Mouse (Mus musculus) Patski (cell line): ENCODE measurements at regions not wholly inside any gene's neighbourhood (a gene's known extent, or its start where the extent isn't known, plus 50 kb on each side); places are given as distances from the start of the nearest gene placed in this dataset.

Source experiments
- ATAC-seq: fragments of 100-300 bp; one replicate; pipeline ENCODE4 v1.8.0; 2021
- CTCF ChIA-PET: fragments of 350-600 bp; sonication (Branson Sonifier 250); formaldehyde crosslinking; loops from one replicate; lab custom pipeline; 2022; ENCODE audit warnings: inconsistent platforms; lab: Charles Lee
- POLR2A ChIA-PET: fragments of 350-600 bp; sonication (Branson Sonifier 250); formaldehyde crosslinking; loops from one replicate; lab custom pipeline; 2022; ENCODE audit warnings: antibody characterized with exemption, inconsistent platforms; lab: Charles Lee
- DNase-seq: peaks from one replicate; pipeline ENCODE4 v3.0.0-alpha.2; 2011; ENCODE audit warnings: low read depth, low spot score
- H3K27me3 ChIP-seq: fragments of 371-371 bp; one replicate; pipeline ENCODE4 v1.5.1; 2021
- CTCF ChIP-seq: fragments of 100-300 bp; IDR thresholded peaks from one replicate; pipeline ENCODE4 v1.5.1; 2021
- in situ Hi-C: fragments of 300-500 bp; cut with MboI; formaldehyde crosslinking; loops from 3 replicates; pipeline ENCODE4 v1.11.1; 2018; ENCODE audit warnings: low pct_unique_long_range_greater_than_20kb, mixed read lengths

GRCm38 (mm10) chr1:193742688-193743087, 372.6 kb upstream of the Camk1g start:
- ChIA-PET POLR2A (no interaction called here), CTCF (interaction anchor here (1.2 kb wide), 1 partner anchor 39 kb away, joined by 3 read pairs; no protein-coding TSS in a partner anchor)
- ATAC-seq (no peak), DNase-seq (no peak)
- in situ Hi-C loops, result no loop called here
- peak; percentile 51 for TF ChIP-seq CTCF
- H3K27me3 ChIP-seq, result peaks cover 14% of the 10 kb centered on the region

- DNase-seq, result no peak
- no peak for TF ChIP-seq CTCF
- ChIA-PET CTCF (no interaction called here), POLR2A (no interaction called here)
- ATAC-seq, result no peak
- in situ Hi-C loops, result no loop called here
- H3K27me3 ChIP-seq, result peaks cover 35% of the 10 kb centered on the region
Observed at GRCm38 (mm10) chr1:193738821-193739220, 368.7 kb upstream of the Camk1g start.

- ATAC-seq (no peak), DNase-seq (no peak)
- POLR2A ChIA-PET, result interaction anchor here (0.6 kb wide), 1 partner anchor 14 kb away, joined by 3 read pairs; no protein-coding TSS in a partner anchor
- TF ChIP-seq CTCF, result no peak
- CTCF ChIA-PET, result interaction anchor here (1.5 to 1.7 kb wide), 2 partner anchors 11 to 15 kb away, joined by 3 to 4 read pairs; no protein-coding TSS in a partner anchor
- peaks cover 42% of the 10 kb centered on the region for H3K27me3 ChIP-seq
- in situ Hi-C loops, result no loop called here
Observed at GRCm38 (mm10) chr1:193735949-193736518, 365.9 kb upstream of the Camk1g start.

GRCm38 (mm10) chr1:193734014-193734763, 364.1 kb upstream of the Camk1g start:
- no peak for TF ChIP-seq CTCF

GRCm38 (mm10) chr1:193733402-193733801, 363.3 kb upstream of the Camk1g start:
- ATAC-seq, result no peak

More at GRCm38 (mm10) chr1:193734014-193734763, 364.1 kb upstream of the Camk1g start:
- in situ Hi-C loops, result no loop called here
- H3K27me3 ChIP-seq, result peaks cover 34% of the 10 kb centered on the region
- CTCF ChIA-PET, result no interaction called here
- POLR2A ChIA-PET, result no interaction called here
- ATAC-seq, result no peak
- DNase-seq, result no peak

GRCm38 (mm10) chr1:193732113-193732512, 362.0 kb upstream of the Camk1g start:
- DNase-seq, result no peak
- CTCF ChIA-PET, result no interaction called here

More at GRCm38 (mm10) chr1:193733402-193733801, 363.3 kb upstream of the Camk1g start:
- POLR2A ChIA-PET, result no interaction called here
- CTCF ChIA-PET, result no interaction called here
- DNase-seq, result no peak
- peaks cover 34% of the 10 kb centered on the region for H3K27me3 ChIP-seq
- TF ChIP-seq CTCF, result no peak
- in situ Hi-C loops, result no loop called here

GRCm38 (mm10) chr1:193721850-193722249, 351.8 kb upstream of the Camk1g start:
- DNase-seq, result no peak

More at GRCm38 (mm10) chr1:193732113-193732512, 362.0 kb upstream of the Camk1g start:
- TF ChIP-seq CTCF, result no peak
- POLR2A ChIA-PET, result no interaction called here
- H3K27me3 ChIP-seq, result peaks cover 22% of the 10 kb centered on the region
- in situ Hi-C loops, result no loop called here
- no peak for ATAC-seq

GRCm38 (mm10) chr1:193720420-193720851, 350.3 kb upstream of the Camk1g start:
- DNase-seq (no peak), ATAC-seq (peak; percentile 23)
- CTCF ChIA-PET, result interaction anchor here (1.8 to 1.9 kb wide), 3 partner anchors 16 to 338 kb away, joined by 3 to 5 read pairs (median 4); no protein-coding TSS in a partner anchor
- POLR2A ChIA-PET, result no interaction called here
- H3K27me3 ChIP-seq, result no peaks in the 10 kb centered on the region
- TF ChIP-seq CTCF, result no peak
- in situ Hi-C loops, result loop anchor here (25.0 kb wide), 1 partner anchor 992 kb away; no protein-coding TSS in a partner anchor

More at GRCm38 (mm10) chr1:193721850-193722249, 351.8 kb upstream of the Camk1g start:
- no peak for TF ChIP-seq CTCF
- H3K27me3 ChIP-seq, result no peaks in the 10 kb centered on the region
- in situ Hi-C loops, result loop anchor here (25.0 kb wide), 1 partner anchor 990 kb away; no protein-coding TSS in a partner anchor
- ATAC-seq, result peak; percentile 93
- ChIA-PET CTCF (interaction anchor here (0.6 to 1.9 kb wide), 5 partner anchors 15 to 501 kb away, joined by 3 to 5 read pairs (median 3); no protein-coding TSS in a partner anchor), POLR2A (interaction anchor here (1.0 kb wide), 1 partner anchor 15 kb away, joined by 3 read pairs; no protein-coding TSS in a partner anchor)

GRCm38 (mm10) chr1:193715328-193715727, 345.2 kb upstream of the Camk1g start:
- POLR2A ChIA-PET, result no interaction called here
- H3K27me3 ChIP-seq, result no peaks in the 10 kb centered on the region
- CTCF ChIA-PET, result interaction anchor here (1.2 to 1.6 kb wide), 2 partner anchors 13 to 33 kb away, joined by 3 to 6 read pairs; no protein-coding TSS in a partner anchor
- DNase-seq (no peak), ATAC-seq (peak; percentile 57)
- no peak for TF ChIP-seq CTCF
- in situ Hi-C loops, result loop anchor here (25.0 kb wide), 1 partner anchor 997 kb away; no protein-coding TSS in a partner anchor

- DNase-seq (no peak), ATAC-seq (no peak)
- no peak for TF ChIP-seq CTCF
- CTCF ChIA-PET, result interaction anchor here (1.6 kb wide), 1 partner anchor 12 kb away, joined by 6 read pairs; no protein-coding TSS in a partner anchor
- in situ Hi-C loops, result loop anchor here (25.0 kb wide), 1 partner anchor 998 kb away; no protein-coding TSS in a partner anchor
- no peaks in the 10 kb centered on the region for H3K27me3 ChIP-seq
- POLR2A ChIA-PET, result no interaction called here
Observed at GRCm38 (mm10) chr1:193714631-193715030, 344.5 kb upstream of the Camk1g start.
